Mouse (Mus musculus) kidney, adult 9 months (tissue): ENCODE measurements at regions not wholly inside any gene's neighbourhood (a gene's known extent, or its start where the extent isn't known, plus 50 kb on each side); places are given as distances from the start of the nearest gene placed in this dataset.

Experiments used
- DNase-seq: peaks from one replicate; pipeline ENCODE4 v3.0.0; 2022

GRCm38 (mm10) chr14:23237376-23237775, 776.9 kb downstream of the Kcnma1 start:
- DNase-seq, result no peak

- no peak for DNase-seq
Measured at GRCm38 (mm10) chr14:23198676-23199075, 815.6 kb downstream of the Kcnma1 start.

- DNase-seq, result no peak
Measured at GRCm38 (mm10) chr14:23194569-23195529, 819.4 kb downstream of the Kcnma1 start.

GRCm38 (mm10) chr14:23192566-23192965, 821.7 kb downstream of the Kcnma1 start:
- DNase-seq, result no peak

GRCm38 (mm10) chr14:23185359-23185758, 828.9 kb downstream of the Kcnma1 start:
- DNase-seq, result no peak

- no peak for DNase-seq
Measured at GRCm38 (mm10) chr14:23169346-23169745, 844.9 kb downstream of the Kcnma1 start.

GRCm38 (mm10) chr14:23160567-23160966, 853.7 kb downstream of the Kcnma1 start:
- no peak for DNase-seq

GRCm38 (mm10) chr14:23150431-23150830, 863.9 kb downstream of the Kcnma1 start:
- no peak for DNase-seq

- DNase-seq, result no peak
Measured at GRCm38 (mm10) chr14:23146981-23147380, 867.3 kb downstream of the Kcnma1 start.

- no peak for DNase-seq
Measured at GRCm38 (mm10) chr14:23140385-23140784, 873.9 kb downstream of the Kcnma1 start.

- DNase-seq, result no peak
Measured at GRCm38 (mm10) chr14:23134723-23135122, 879.6 kb downstream of the Kcnma1 start.

GRCm38 (mm10) chr14:23131736-23132519, 882.4 kb downstream of the Kcnma1 start:
- peak; percentile 9 for DNase-seq

GRCm38 (mm10) chr14:23115889-23116510, 898.3 kb downstream of the Kcnma1 start:
- no peak for DNase-seq

- peak; percentile 51 for DNase-seq
Measured at GRCm38 (mm10) chr14:23114910-23115309, 899.4 kb downstream of the Kcnma1 start.

GRCm38 (mm10) chr14:23114456-23114855, 899.8 kb downstream of the Kcnma1 start:
- no peak for DNase-seq

GRCm38 (mm10) chr14:23112369-23112768, 901.9 kb downstream of the Kcnma1 start:
- DNase-seq, result no peak

- peak; percentile 38 for DNase-seq
Measured at GRCm38 (mm10) chr14:23108590-23108989, 905.7 kb downstream of the Kcnma1 start.

GRCm38 (mm10) chr14:23107466-23107865, 906.8 kb downstream of the Kcnma1 start:
- DNase-seq, result no peak
